Mouse (Mus musculus) neural tube, embryonic 14.5 days (tissue): ENCODE measurements around the gene Tap1. TPM values are rescaled to one million over a fixed set of nuclear protein-coding genes. Genes with fewer than 3 reads are reported as not detected.

Experiments
- ATAC-seq: fragments of 200-750 bp; cut with Nextera tagmentation; 2 replicates; pipeline ENCODE4 v1.8.0; 2017; ENCODE audit warnings: low read depth, mild to moderate bottlenecking, moderate TSS enrichment, moderate library complexity
- H3K27ac ChIP-seq: fragments of 300-500 bp; sonication (generic); 2 replicates; pipeline ENCODE4 v1.5.1; 2014; ENCODE audit warnings: low read depth, mild to moderate bottlenecking, control low read depth, low read length, moderate library complexity, mixed read lengths
- H3K27me3 ChIP-seq: fragments of 300-500 bp; sonication (generic); 2 replicates; pipeline ENCODE4 v1.6.1; 2014; ENCODE audit warnings: low read length; ENCODE audit not compliant: control insufficient read depth, insufficient read depth
- H3K36me3 ChIP-seq: fragments of 300-500 bp; sonication (generic); 2 replicates; pipeline ENCODE4 v1.6.1; 2014; ENCODE audit warnings: low read length, mixed read lengths; ENCODE audit not compliant: control insufficient read depth, insufficient read depth
- H3K4me1 ChIP-seq: fragments of 300-500 bp; sonication (generic); 2 replicates; pipeline ENCODE4 v1.6.1; 2014; ENCODE audit warnings: low read length; ENCODE audit not compliant: control insufficient read depth, insufficient read depth
- H3K4me2 ChIP-seq: fragments of 300-500 bp; sonication (generic); 2 replicates; pipeline ENCODE4 v1.6.1; 2014; ENCODE audit warnings: mild to moderate bottlenecking, low read depth, low read length, control low read depth
- H3K4me3 ChIP-seq: fragments of 300-500 bp; sonication (generic); 2 replicates; pipeline ENCODE4 v1.5.1; 2014; ENCODE audit warnings: low read depth, low read length, control low read depth, mixed read lengths
- H3K9ac ChIP-seq: fragments of 300-500 bp; sonication (generic); replicated peaks from 2 replicates; pipeline ENCODE4 v1.6.1; 2014; ENCODE audit warnings: low read depth, mild to moderate bottlenecking, control low read depth, low read length, mixed read lengths
- H3K9me3 ChIP-seq: fragments of 300-500 bp; sonication (generic); 2 replicates; pipeline ENCODE4 v1.6.1; 2016; ENCODE audit warnings: low read length; ENCODE audit not compliant: control insufficient read depth
- WGBS: fragments of 180-500 bp; shearing (Covaris S2); extraction: QIAGEN DNeasy Blood & Tissue Kit; methylation state at CpG from one replicate; pipeline ENCODE4 v1.1.7; 2014; 5-methylcytosine and 5-hydroxymethylcytosine counted together
- polyA plus RNA-seq: library from polyadenylated mRNA; unstranded; fragments of >200 nt; fragmentation: Nextera tagmentation; extraction: Ambion mirVana; gene quantifications from 2 replicates; pipeline ENCODE4 v1.2.1, GENCODE M21; 2014

Tap1 gene
- polyA plus RNA-seq, 1 experiment from 2014 or later, result 2.0 TPM

GRCm38 (mm10) chr17:34172528-34172927, 14.8 kb upstream of the Tap1 start:
- no peaks in the 10 kb centered on the region for H3K9me3 ChIP-seq
- no peak overlapping the region for H3K27ac ChIP-seq
- H3K4me3 ChIP-seq, result no peak overlapping the region
- no peak overlapping the region for H3K9ac ChIP-seq
- ATAC-seq, result no peak
- H3K4me1 ChIP-seq, result no peaks in the 10 kb centered on the region
- H3K4me2 ChIP-seq, result no peak overlapping the region
- H3K27me3 ChIP-seq, result no peaks in the 10 kb centered on the region
- 94% methylated on average over 5 of the region's 5 CpGs for WGBS
- H3K36me3 ChIP-seq, result no peaks in the 10 kb centered on the region

GRCm38 (mm10) chr17:34174075-34174474, 13.3 kb upstream of the Tap1 start:
- Histone ChIP-seq H3K36me3 (no peaks in the 10 kb centered on the region), H3K4me1 (no peaks in the 10 kb centered on the region), H3K27me3 (no peaks in the 10 kb centered on the region), H3K4me3 (no peak overlapping the region), H3K4me2 (no peak overlapping the region), H3K27ac (no peak overlapping the region), H3K9me3 (no peaks in the 10 kb centered on the region), H3K9ac (no peak overlapping the region)
- 56% methylated on average over 1 of the region's 1 CpGs for WGBS
- ATAC-seq, result no peak

- H3K4me1 ChIP-seq, result no peaks in the 10 kb centered on the region
- no peaks in the 10 kb centered on the region for H3K27me3 ChIP-seq
- no peak overlapping the region for H3K9ac ChIP-seq
- H3K27ac ChIP-seq, result no peak overlapping the region
- no peak overlapping the region for H3K4me2 ChIP-seq
- ATAC-seq, result no peak
- no peaks in the 10 kb centered on the region for H3K36me3 ChIP-seq
- H3K9me3 ChIP-seq, result no peaks in the 10 kb centered on the region
- 76% methylated on average over 4 of the region's 4 CpGs for WGBS
- H3K4me3 ChIP-seq, result no peak overlapping the region
Observed at GRCm38 (mm10) chr17:34177179-34177578, 10.2 kb upstream of the Tap1 start.

GRCm38 (mm10) chr17:34179019-34179418, 8.3 kb upstream of the Tap1 start:
- Histone ChIP-seq H3K27me3 (no peaks in the 10 kb centered on the region), H3K9ac (no peak overlapping the region), H3K9me3 (no peaks in the 10 kb centered on the region), H3K4me2 (no peak overlapping the region), H3K36me3 (no peaks in the 10 kb centered on the region), H3K27ac (no peak overlapping the region), H3K4me1 (no peaks in the 10 kb centered on the region), H3K4me3 (no peak overlapping the region)
- ATAC-seq, result no peak
- WGBS, result 69% methylated on average over 6 of the region's 6 CpGs

GRCm38 (mm10) chr17:34179913-34180859, 7.2 kb upstream of the Tap1 start:
- Histone ChIP-seq H3K4me2 (no peak overlapping the region), H3K27me3 (no peaks in the 10 kb centered on the region), H3K9ac (no peak overlapping the region), H3K9me3 (no peaks in the 10 kb centered on the region), H3K27ac (no peak overlapping the region), H3K4me1 (no peaks in the 10 kb centered on the region), H3K36me3 (no peaks in the 10 kb centered on the region), H3K4me3 (no peak overlapping the region)
- WGBS, result 74% methylated on average over 13 of the region's 13 CpGs
- no peak for ATAC-seq

GRCm38 (mm10) chr17:34183564-34184219, 3.7 kb upstream of the Tap1 start:
- H3K4me3 ChIP-seq, result no peak overlapping the region
- no peak for ATAC-seq
- H3K36me3 ChIP-seq, result no peaks in the 10 kb centered on the region
- H3K4me1 ChIP-seq, result peaks cover 11% of the 10 kb centered on the region
- 75% methylated on average over 15 of the region's 15 CpGs for WGBS
- peaks cover 22% of the 10 kb centered on the region for H3K27me3 ChIP-seq
- H3K9ac ChIP-seq, result no peak overlapping the region
- H3K27ac ChIP-seq, result no peak overlapping the region
- no peak overlapping the region for H3K4me2 ChIP-seq
- no peaks in the 10 kb centered on the region for H3K9me3 ChIP-seq

- Histone ChIP-seq H3K4me3 (no peak overlapping the region), H3K4me2 (no peak overlapping the region), H3K4me1 (peaks cover 11% of the 10 kb centered on the region), H3K27ac (no peak overlapping the region), H3K27me3 (peaks cover 22% of the 10 kb centered on the region), H3K9ac (no peak overlapping the region), H3K36me3 (no peaks in the 10 kb centered on the region), H3K9me3 (no peaks in the 10 kb centered on the region)
- ATAC-seq, result no peak
- WGBS, result 91% methylated on average over 9 of the region's 9 CpGs
Observed at GRCm38 (mm10) chr17:34185526-34185925, 1.8 kb upstream of the Tap1 start.

GRCm38 (mm10) chr17:34186885-34187260, 480 bp upstream of the Tap1 start:
- Histone ChIP-seq H3K27ac (no peak overlapping the region), H3K9me3 (no peaks in the 10 kb centered on the region), H3K36me3 (no peaks in the 10 kb centered on the region), H3K4me3 (peak overlapping the region; percentile 36), H3K9ac (peak overlapping the region; percentile 41; the same call in 1 of the 2 replicates), H3K27me3 (peaks cover 22% of the 10 kb centered on the region), H3K4me1 (peaks cover 11% of the 10 kb centered on the region), H3K4me2 (peak overlapping the region; percentile 66)
- 5% methylated on average over 14 of the region's 14 CpGs for WGBS
- peak; percentile 73 for ATAC-seq

GRCm38 (mm10) chr17:34188010-34188409, 657 bp downstream of the Tap1 start:
- H3K27ac ChIP-seq, result no peak overlapping the region
- H3K27me3 ChIP-seq, result peaks cover 22% of the 10 kb centered on the region
- H3K9me3 ChIP-seq, result no peaks in the 10 kb centered on the region

More at GRCm38 (mm10) chr17:34188010-34188409, 657 bp downstream of the Tap1 start:
- H3K9ac ChIP-seq, result peak overlapping the region; percentile 41
- 6% methylated on average over 20 of the region's 20 CpGs for WGBS
- H3K4me3 ChIP-seq, result peak overlapping the region; percentile 36
- H3K4me1 ChIP-seq, result peaks cover 11% of the 10 kb centered on the region
- H3K36me3 ChIP-seq, result no peaks in the 10 kb centered on the region
- H3K4me2 ChIP-seq, result peak overlapping the region; percentile 66
- ATAC-seq, result no peak
